Mouse (Mus musculus): ENCODE data around the gene Apom. TPM values are rescaled to one million over a fixed set of nuclear protein-coding genes. Genes with fewer than 3 reads are reported as not detected.
A peak's percentile ranks its signal among the peaks of the same experiment; 100 is the strongest.

The Apom gene
- polyA plus RNA-seq, 1 experiment from 2014 or later, result 508 TPM

DNA sequence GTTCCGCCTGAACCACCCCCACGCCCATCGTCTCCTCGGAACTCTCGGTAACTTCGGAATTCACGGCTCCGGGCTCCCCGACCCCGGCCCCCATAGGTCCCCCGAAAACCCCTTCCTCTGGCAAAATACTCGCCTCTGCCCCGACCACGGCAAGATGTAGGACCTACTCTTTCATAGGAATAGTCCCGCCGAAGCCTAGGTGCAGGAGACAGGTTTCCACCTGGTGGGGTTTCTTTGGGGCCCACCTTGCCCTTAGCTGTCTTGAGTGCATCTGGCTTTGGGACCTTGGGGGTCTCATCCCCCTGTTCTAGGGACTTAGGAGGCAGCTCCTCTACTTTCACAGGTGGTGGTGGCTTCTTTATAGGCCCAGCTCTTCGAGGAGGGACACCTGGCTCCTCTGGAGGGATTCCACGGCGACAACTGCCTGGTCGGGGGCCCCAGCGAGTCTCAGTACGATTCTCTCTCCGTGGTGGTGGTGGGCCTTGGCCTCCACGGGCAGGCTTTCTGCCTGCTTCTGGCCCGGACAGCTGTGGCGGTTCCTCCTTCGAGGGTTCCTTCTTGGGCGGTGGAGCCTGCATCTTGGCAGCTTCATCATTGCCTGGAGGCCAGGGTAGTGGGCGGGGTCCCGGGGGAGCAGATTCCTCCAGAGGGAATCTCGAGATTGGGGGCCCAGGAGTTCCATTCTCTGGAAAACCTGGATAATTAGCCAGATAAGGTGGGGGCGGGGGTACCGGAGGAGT, 24.8 kb upstream of the Apom start:
- H3K4me3 ChIP-seq, result no peak overlapping the region
- ATAC-seq, result no peak
- H3K9ac ChIP-seq, result no peak overlapping the region
- WGBS (ENCODE audit: insufficient replicate concordance), result 86% methylated on average over 33 of the region's 33 CpGs
- H3K27ac ChIP-seq, result no peak overlapping the region
- H3K27me3 ChIP-seq (replicated peaks), result no peaks in the 10 kb centered on the region
- no peak overlapping the region for H3K4me2 ChIP-seq
- peaks cover 6% of the 10 kb centered on the region; the same call in 1 of the 2 replicates for H3K4me1 ChIP-seq
- no peaks in the 10 kb centered on the region for H3K9me3 ChIP-seq (replicated peaks)
- H3K36me3 ChIP-seq, result peaks cover 100% of the 10 kb centered on the region

DNA sequence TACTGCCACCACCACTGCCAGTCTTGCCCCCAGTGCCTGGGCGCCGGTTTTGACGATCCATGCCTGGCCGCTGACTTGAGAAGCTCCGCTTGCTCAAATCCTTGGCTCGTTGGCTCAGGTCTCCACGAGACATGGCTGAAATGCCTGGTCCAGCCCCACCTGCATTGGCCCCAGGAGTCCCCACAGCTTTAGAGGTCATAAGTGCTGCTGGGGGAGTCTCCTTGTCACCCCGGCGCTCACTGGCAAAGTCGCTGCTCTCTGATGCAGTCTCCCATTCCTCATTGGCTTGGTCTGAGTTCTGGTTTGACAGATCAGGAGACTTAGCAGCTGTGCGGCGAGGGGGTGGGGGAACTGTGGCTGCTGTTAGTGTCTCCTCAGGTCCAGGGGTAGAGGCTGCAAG, 23.6 kb upstream of the Apom start:
- no peaks in the 10 kb centered on the region for H3K27me3 ChIP-seq (replicated peaks)
- peaks cover 99% of the 10 kb centered on the region for H3K36me3 ChIP-seq
- H3K4me3 ChIP-seq, result no peak overlapping the region
- WGBS (ENCODE audit: insufficient replicate concordance), result 94% methylated on average over 12 of the region's 12 CpGs
- H3K4me2 ChIP-seq, result no peak overlapping the region
- H3K4me1 ChIP-seq, result peaks cover 5% of the 10 kb centered on the region; the same call in 1 of the 2 replicates
- no peak overlapping the region for H3K27ac ChIP-seq
- H3K9ac ChIP-seq, result no peak overlapping the region
- ATAC-seq, result no peak
- H3K9me3 ChIP-seq (replicated peaks), result no peaks in the 10 kb centered on the region

DNA sequence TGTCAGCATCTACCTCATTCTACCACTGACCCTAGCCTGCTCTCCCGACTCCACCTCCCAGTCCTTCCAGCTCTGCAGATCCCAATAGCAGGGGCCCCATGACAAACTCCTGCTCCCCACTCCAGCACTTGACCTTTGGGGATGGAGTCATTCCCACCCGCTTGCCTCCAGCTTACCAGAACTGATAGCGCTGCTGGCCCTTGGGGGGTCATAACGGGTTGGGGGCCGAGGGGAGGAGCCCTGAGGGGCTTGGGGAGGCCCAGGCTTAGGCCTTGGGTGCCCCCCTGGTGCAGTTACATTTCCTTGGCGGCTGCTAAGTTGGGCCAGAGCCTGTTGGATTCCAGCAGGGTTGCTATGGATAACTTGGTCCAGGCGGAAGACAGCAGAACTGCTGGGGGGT, 22.8 kb upstream of the Apom start:
- Histone ChIP-seq H3K27me3 (replicated peaks) (no peaks in the 10 kb centered on the region), H3K4me3 (no peak overlapping the region), H3K9me3 (replicated peaks) (no peaks in the 10 kb centered on the region), H3K4me1 (peaks cover 5% of the 10 kb centered on the region; the same call in 1 of the 2 replicates), H3K36me3 (peaks cover 99% of the 10 kb centered on the region), H3K9ac (no peak overlapping the region), H3K4me2 (no peak overlapping the region), H3K27ac (no peak overlapping the region)
- 90% methylated on average over 7 of the region's 7 CpGs for WGBS (ENCODE audit: insufficient replicate concordance)
- no peak for ATAC-seq

DNA sequence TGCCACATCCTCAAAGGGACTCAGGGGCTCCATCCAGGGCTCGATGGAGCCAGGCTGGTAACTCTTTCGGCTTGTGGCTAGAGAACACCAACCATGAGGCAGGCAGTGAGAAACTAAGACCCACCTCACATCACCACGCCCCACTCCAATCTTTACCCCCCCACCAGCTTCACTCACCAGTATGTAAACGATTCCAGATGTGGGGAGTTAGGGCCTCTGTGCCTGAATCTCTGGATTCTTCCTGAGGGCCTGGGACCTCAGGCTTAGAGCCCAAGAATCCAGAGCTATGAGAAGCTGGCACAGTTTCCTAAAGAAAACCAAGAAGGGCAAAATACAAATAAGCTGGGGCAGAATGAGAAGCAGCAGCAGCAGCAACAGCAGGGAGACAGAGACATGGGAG, 22.1 kb upstream of the Apom start:
- H3K9ac ChIP-seq, result no peak overlapping the region
- H3K4me3 ChIP-seq, result no peak overlapping the region
- H3K4me2 ChIP-seq, result no peak overlapping the region
- WGBS (ENCODE audit: insufficient replicate concordance), result 86% methylated on average over 4 of the region's 4 CpGs
- H3K9me3 ChIP-seq (replicated peaks), result no peaks in the 10 kb centered on the region
- H3K27ac ChIP-seq, result no peak overlapping the region
- no peaks in the 10 kb centered on the region for H3K27me3 ChIP-seq (replicated peaks)
- H3K4me1 ChIP-seq, result peaks cover 9% of the 10 kb centered on the region; the same call in 1 of the 2 replicates
- H3K36me3 ChIP-seq, result peaks cover 99% of the 10 kb centered on the region
- no peak for ATAC-seq

DNA sequence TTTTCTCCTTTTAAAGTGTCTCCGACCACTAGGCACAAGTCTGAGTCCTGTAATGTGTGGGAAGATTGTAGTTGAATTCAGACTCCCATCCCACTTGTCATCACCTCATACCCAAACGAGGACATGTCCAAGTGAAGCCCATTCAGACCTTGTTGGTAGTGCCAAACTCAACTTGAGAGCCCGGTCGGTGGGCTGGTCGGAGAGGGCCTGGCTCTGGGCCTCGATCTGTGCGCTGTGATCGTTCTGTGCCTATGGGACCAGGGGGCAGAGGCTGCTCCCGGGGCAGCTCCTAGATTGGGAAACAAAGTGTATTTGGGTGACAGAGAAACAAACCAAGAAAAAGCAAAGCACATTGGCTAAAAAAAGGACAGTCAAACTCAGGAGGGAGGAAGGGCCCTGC, 21.2 kb upstream of the Apom start:
- H3K27ac ChIP-seq, result no peak overlapping the region
- no peak for ATAC-seq
- 93% methylated on average over 9 of the region's 9 CpGs for WGBS (ENCODE audit: insufficient replicate concordance)
- H3K9me3 ChIP-seq (replicated peaks), result no peaks in the 10 kb centered on the region
- H3K4me2 ChIP-seq, result no peak overlapping the region
- H3K4me1 ChIP-seq, result peaks cover 9% of the 10 kb centered on the region; the same call in 1 of the 2 replicates
- no peaks in the 10 kb centered on the region for H3K27me3 ChIP-seq (replicated peaks)
- no peak overlapping the region for H3K9ac ChIP-seq
- H3K4me3 ChIP-seq, result no peak overlapping the region
- peaks cover 99% of the 10 kb centered on the region for H3K36me3 ChIP-seq

DNA sequence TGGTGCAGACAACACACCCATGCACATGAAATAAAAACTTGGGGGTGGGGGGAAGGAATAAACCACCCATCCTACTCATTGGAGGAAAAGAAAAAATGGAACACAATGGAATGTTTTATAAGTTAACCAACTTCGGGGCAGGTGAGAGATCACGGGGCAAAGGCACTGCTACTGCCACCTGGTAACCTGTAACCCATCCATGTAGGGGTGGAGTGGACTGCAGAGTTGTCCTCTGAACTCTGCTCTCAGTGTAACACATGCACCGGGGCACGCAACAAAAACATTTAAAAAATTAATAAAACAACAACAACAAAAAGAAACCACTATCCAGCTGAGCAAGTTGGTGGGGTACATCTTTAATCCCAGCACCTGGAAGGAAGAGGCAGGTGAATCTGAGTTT, 20.3 kb upstream of the Apom start:
- H3K27ac ChIP-seq, result no peak overlapping the region
- WGBS (ENCODE audit: insufficient replicate concordance), result 90% methylated on average over 4 of the region's 4 CpGs
- H3K9me3 ChIP-seq (replicated peaks), result no peaks in the 10 kb centered on the region
- H3K4me3 ChIP-seq, result no peak overlapping the region
- H3K4me2 ChIP-seq, result no peak overlapping the region
- no peak overlapping the region for H3K9ac ChIP-seq
- peaks cover 9% of the 10 kb centered on the region; the same call in 1 of the 2 replicates for H3K4me1 ChIP-seq
- peaks cover 99% of the 10 kb centered on the region for H3K36me3 ChIP-seq
- ATAC-seq, result no peak
- no peaks in the 10 kb centered on the region for H3K27me3 ChIP-seq (replicated peaks)

DNA sequence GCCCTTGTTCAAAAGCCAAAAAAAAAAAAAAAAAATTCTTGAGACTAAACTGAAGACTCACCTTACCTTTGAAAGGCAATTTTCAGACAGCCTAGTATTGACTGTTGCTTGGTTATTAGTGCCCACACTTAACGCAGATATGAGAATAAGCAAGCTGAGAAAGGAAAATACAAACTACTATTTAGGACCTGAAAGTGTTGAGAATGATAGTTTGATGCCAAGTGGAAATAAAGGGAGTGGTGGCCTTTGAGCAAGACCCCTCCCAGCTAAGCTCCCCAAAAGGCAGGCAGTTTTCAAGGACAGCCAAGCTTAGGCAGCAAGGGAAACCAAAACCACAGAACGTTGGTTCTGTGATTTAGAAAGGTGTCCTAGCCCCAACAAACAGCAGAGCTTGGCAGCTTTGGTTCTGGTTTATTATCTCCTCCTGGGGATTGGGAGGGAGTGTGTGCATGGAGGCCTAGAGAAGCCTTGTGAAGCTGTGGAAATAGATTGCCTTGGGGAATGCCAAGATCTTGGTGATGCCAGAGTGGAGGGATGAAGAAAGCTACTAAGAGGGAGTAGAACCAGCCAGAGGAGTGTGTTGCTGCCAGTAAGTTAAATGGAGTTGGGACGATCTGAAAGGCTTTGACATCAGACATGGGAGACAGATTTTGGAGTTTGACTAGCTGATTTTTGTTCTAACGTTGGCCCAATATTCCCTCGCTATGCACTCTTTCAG, 16.2 kb upstream of the Apom start:
- Histone ChIP-seq H3K36me3 (peaks cover 99% of the 10 kb centered on the region), H3K9ac (no peak overlapping the region), H3K4me2 (no peak overlapping the region), H3K27me3 (replicated peaks) (no peaks in the 10 kb centered on the region), H3K9me3 (replicated peaks) (no peaks in the 10 kb centered on the region), H3K4me3 (no peak overlapping the region), H3K4me1 (peaks cover 9% of the 10 kb centered on the region; the same call in 1 of the 2 replicates), H3K27ac (0 out of 2 replicates have a peak overlapping the region, but pooled peaks have one; percentile 7)
- 63% methylated on average over 5 of the region's 5 CpGs for WGBS (ENCODE audit: insufficient replicate concordance)
- no peak for ATAC-seq

DNA sequence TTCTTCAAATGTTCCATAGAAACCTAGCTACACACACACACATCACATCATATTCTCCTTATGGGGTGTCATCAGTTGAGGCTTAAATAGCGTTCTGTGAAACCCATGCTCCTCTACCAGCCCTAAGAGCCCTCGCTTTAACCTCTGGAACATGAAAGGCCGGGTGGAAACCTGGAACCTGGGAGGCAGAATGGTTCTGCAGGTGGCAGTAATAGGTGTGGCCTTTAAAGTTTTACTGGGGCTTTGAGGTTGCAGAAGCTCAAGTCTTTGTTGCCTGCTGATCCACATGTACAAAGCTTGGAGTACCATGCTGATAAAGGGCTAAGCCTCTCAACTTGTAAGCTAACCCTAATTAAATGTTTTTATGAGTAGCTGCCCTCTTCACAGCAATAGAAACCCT, 15.5 kb upstream of the Apom start:
- H3K36me3 ChIP-seq, result peaks cover 99% of the 10 kb centered on the region
- H3K27me3 ChIP-seq (replicated peaks), result no peaks in the 10 kb centered on the region
- H3K9ac ChIP-seq, result no peak overlapping the region
- WGBS (ENCODE audit: insufficient replicate concordance), result 65% methylated on average over 3 of the region's 3 CpGs
- H3K27ac ChIP-seq, result 0 out of 2 replicates have a peak overlapping the region, but pooled peaks have one; percentile 13
- H3K4me1 ChIP-seq, result peaks cover 9% of the 10 kb centered on the region; the same call in 1 of the 2 replicates
- ATAC-seq, result no peak
- H3K9me3 ChIP-seq (replicated peaks), result no peaks in the 10 kb centered on the region
- no peak overlapping the region for H3K4me2 ChIP-seq
- no peak overlapping the region for H3K4me3 ChIP-seq

DNA sequence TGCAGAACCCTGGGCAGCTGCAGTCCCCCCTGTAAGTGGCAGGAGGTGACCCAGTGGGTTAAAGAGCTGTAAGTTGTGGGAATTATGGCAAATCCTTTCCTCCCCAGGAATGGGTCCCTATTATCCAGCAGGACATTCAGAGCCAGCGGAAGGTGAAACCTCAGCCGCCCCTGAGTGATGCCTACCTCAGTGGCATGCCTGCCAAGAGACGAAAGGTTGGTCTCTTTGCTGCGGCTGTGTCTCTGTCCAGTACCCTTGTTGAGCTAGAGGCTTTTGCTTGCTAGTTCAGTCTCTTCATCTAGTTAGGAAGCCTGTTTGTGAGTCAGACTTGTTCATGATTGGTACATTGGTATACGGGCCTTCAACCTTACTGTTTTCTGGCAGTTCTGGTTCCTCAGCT, 14.3 kb upstream of the Apom start:
- no peaks in the 10 kb centered on the region for H3K27me3 ChIP-seq (replicated peaks)
- H3K9ac ChIP-seq, result no peak overlapping the region
- 87% methylated on average over 5 of the region's 5 CpGs for WGBS (ENCODE audit: insufficient replicate concordance)
- H3K4me1 ChIP-seq, result peaks cover 4% of the 10 kb centered on the region; the same call in 1 of the 2 replicates
- no peak overlapping the region for H3K4me2 ChIP-seq
- peak overlapping the region; percentile 1; the same call in 1 of the 2 replicates for H3K27ac ChIP-seq
- no peak for ATAC-seq
- H3K9me3 ChIP-seq (replicated peaks), result no peaks in the 10 kb centered on the region
- no peak overlapping the region for H3K4me3 ChIP-seq
- peaks cover 99% of the 10 kb centered on the region for H3K36me3 ChIP-seq

DNA sequence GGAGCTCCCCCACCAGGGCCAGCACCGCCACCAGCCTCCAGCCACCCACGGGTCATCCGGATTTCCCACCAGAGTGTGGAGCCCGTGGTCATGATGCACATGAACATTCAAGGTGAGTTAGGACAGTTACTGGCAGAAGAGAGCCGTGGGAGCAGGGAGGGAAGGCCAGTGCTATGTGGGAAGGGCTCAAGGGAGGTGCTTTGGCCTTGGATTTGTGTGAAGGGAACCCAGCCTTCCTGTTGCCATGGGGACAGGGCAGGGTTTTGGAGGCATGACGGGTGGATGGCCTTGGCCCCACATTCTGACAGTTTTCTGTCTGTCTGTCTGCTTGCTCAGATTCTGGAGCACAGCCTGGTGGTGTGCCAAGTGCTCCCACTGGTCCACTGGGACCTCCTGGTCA, 10.1 kb upstream of the Apom start:
- Histone ChIP-seq H3K27ac (no peak overlapping the region), H3K4me3 (no peak overlapping the region), H3K9ac (no peak overlapping the region), H3K4me2 (no peak overlapping the region), H3K36me3 (peaks cover 96% of the 10 kb centered on the region), H3K9me3 (replicated peaks) (no peaks in the 10 kb centered on the region), H3K27me3 (replicated peaks) (no peaks in the 10 kb centered on the region), H3K4me1 (peaks cover 7% of the 10 kb centered on the region)
- WGBS (ENCODE audit: insufficient replicate concordance), result 86% methylated on average over 6 of the region's 6 CpGs
- no peak for ATAC-seq

DNA sequence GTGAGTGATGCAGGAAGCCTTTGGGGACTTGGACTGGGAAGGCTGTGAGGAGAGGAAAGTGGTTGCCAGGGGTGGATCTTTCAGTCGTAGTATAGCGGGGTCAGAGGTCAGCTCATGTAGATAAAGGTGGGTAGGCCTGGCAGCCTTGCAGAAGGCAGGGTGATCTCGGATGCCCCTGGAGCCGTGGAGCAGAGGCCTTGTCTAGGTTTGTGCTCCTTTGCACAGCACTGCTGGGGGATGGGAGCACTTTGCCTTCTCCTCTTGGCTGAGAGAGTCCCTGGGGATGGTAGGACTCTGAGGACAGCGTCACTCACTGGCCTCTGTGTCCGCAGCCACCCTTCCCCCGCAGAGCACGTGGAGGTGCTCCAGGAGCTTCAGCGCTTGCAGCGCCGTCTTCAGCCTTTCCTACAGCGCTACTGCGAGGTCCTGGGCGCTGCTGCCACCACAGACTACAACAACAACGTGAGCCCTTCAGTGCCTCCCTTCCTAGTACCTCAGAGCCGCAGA, 8.7 kb upstream of the Apom start:
- peaks cover 82% of the 10 kb centered on the region for H3K36me3 ChIP-seq
- peaks cover 17% of the 10 kb centered on the region for H3K4me1 ChIP-seq
- no peaks in the 10 kb centered on the region for H3K9me3 ChIP-seq (replicated peaks)
- no peaks in the 10 kb centered on the region for H3K27me3 ChIP-seq (replicated peaks)
- WGBS (ENCODE audit: insufficient replicate concordance), result 79% methylated on average over 16 of the region's 16 CpGs
- no peak overlapping the region for H3K4me3 ChIP-seq
- H3K27ac ChIP-seq, result no peak overlapping the region
- H3K9ac ChIP-seq, result no peak overlapping the region
- H3K4me2 ChIP-seq, result no peak overlapping the region
- ATAC-seq, result no peak

DNA sequence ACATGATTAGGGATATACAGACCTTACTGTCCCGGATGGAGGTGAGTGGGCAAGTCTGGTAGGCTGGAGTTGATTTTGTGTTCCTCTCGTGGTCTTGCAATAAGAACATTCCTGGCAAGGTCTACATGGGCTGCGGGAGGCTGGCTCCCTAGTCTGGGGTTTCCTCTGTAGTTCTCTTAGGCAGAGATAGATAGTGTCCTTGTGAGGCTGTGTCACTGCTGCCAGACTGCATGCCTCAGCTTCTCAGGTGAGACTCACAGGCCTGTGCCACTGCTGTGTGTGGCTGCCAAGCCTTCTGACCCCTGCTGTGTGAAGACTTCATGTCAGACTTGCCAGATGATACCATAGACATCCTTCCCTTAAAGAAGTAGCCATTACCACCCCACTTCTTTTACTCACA, 7.4 kb upstream of the Apom start:
- Histone ChIP-seq H3K9ac (no peak overlapping the region), H3K27me3 (replicated peaks) (no peaks in the 10 kb centered on the region), H3K9me3 (replicated peaks) (no peaks in the 10 kb centered on the region), H3K4me1 (peaks cover 20% of the 10 kb centered on the region), H3K4me2 (no peak overlapping the region), H3K27ac (no peak overlapping the region), H3K36me3 (peaks cover 69% of the 10 kb centered on the region), H3K4me3 (no peak overlapping the region)
- 87% methylated on average over 3 of the region's 3 CpGs for WGBS (ENCODE audit: insufficient replicate concordance)
- ATAC-seq, result no peak
